Mouse (Mus musculus) ES-Bruce4 (cell line): Measurements from ENCODE around the gene Stk4.

Experiments
- CTCF ChIP-seq: IDR thresholded peaks from one replicate; pipeline ENCODE4 v1.8.1; 2011; ENCODE audit warnings: low read depth, low read length
- EP300 ChIP-seq: IDR thresholded peaks from 2 replicates; pipeline ENCODE4 v1.6.1; 2011; ENCODE audit warnings: low read depth, low read length; ENCODE audit not compliant: insufficient read depth
- POLR2A ChIP-seq: IDR thresholded peaks from one replicate; pipeline ENCODE4 v1.8.1; 2011; ENCODE audit warnings: low read length; ENCODE audit not compliant: insufficient read depth

DNA sequence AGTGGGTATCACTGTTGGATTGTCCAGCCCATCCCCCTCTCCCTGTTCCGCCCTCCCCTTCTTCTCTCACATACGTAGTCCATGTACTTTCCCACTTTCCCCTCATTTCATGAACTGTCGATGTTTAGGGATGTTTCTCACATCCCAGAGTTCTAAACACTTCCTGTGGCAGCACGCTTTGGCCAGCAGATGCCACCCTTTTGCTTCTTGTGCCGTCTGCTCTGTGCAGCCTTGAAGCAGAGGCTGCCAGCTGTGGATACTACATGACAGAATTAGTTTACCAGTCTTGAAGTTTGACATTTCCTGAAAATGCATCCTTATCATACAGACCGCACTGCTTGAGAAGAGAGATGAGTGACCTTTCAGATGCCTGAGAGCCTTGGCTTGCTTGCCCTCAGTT lies 64.4 kb downstream of the Stk4 start:
- TF ChIP-seq CTCF: peak; percentile 7
- TF ChIP-seq POLR2A: no peak
- TF ChIP-seq EP300: no peak
